Mouse (Mus musculus) gastrocnemius, postnatal 14 days (tissue): ENCODE measurements around the gene Snx18. TPM values are rescaled to one million over a fixed set of nuclear protein-coding genes. Genes with fewer than 3 reads are reported as not detected.

ENCODE experiments used
- DNase-seq: peaks from one replicate; pipeline ENCODE4 v3.0.0; 2021; ENCODE audit warnings: mixed read lengths
- intact Hi-C: fragments of 180-260 bp; cut with DNase I; formaldehyde crosslinking; loops from one replicate; pipeline ENCODE4 v1.15.1; 2025; ENCODE audit warnings: low total_unique reads
- long read RNA-seq, 2 experiments: library from polyadenylated mRNA; stranded (forward); transcript quantifications; one replicate each; pipeline ENCODE4 v2.0.0; 2021
- total RNA-seq, 2 experiments: library from RNA; stranded (reverse); gene quantifications; 2 replicates each; pipeline ENCODE4 v1.2.3; 2021

Gene Snx18
- 10 to 100 TPM; 14.1 to 18.5 TPM for total RNA-seq
- long read RNA-seq, experiment 1, full-length matches to known transcripts, result 21 of 23 reads
- long read RNA-seq, experiment 1, partial matches to known transcripts, result 0 of 23 reads
- long read RNA-seq, experiment 1, other reads (novel, unspliced or antisense), result 2 of 23 reads
- long read RNA-seq, experiment 2, full-length matches to known transcripts, result 25 of 25 reads
- long read RNA-seq, experiment 2, partial matches to known transcripts, result 0 of 25 reads
- long read RNA-seq, experiment 2, other reads (novel, unspliced or antisense), result 0 of 25 reads

GRCm38 (mm10) chr13:113617891-113618823 lies at the start of gene Snx18:
Snx18 (minus strand) TSS chr13:113618564.
- DNase-seq, result peak; percentile 94
- intact Hi-C loops, result loop anchor here (5.0 kb wide), 3 partner anchors 281 to 351 kb away; no protein-coding TSS in a partner anchor

GRCm38 (mm10) chr13:113663883-113664282 lies 45.5 kb upstream of the Snx18 start:
- intact Hi-C loops, result no loop called here
- no peak for DNase-seq

DNA sequence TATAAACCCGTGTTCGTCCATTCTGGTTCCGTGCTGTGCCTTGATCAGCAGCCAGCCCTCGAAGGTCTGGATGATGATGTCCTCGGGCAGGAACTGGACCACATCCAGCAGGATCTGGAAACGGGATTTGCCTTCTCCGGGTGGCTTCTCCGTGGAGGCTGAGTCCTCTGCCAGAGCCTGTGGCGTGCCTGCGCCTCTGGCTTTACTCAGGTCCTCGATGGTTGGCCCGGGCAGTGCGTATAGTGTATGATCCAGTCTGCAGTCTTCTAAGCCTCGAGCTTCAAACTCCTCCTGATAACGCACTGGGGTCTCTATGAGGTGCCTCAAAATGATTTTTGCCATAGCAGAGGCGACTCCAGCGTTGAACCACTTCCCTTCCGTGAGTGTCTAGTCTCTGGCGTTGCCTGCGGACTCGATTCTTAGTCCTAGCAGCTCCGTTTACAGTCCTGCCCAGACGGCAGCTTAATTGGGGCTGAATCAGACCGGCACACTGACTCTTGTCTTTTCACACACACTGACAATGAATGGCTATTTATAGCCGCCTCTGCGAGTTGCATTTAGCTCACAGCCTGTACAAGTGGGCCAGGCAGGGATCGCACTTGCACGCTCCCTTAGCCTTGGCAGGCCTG lies 44.9 kb upstream of the Snx18 start, which contains the start of gene Hspb3:
Gene Hspb3 (minus strand): TSS at position 526 of the 629 bp plus-strand sequence.
- intact Hi-C loops, result no loop called here
- peak; percentile 78 for DNase-seq

- DNase-seq, result peak; percentile 31
- intact Hi-C loops, result no loop called here
Observed at GRCm38 (mm10) chr13:113661826-113662271, 43.5 kb upstream of the Snx18 start.

- intact Hi-C loops, result no loop called here
- peak; percentile 11 for DNase-seq
Observed at GRCm38 (mm10) chr13:113660576-113661310, 42.4 kb upstream of the Snx18 start.

- intact Hi-C loops, result no loop called here
- DNase-seq, result peak; percentile 19
Observed at GRCm38 (mm10) chr13:113657204-113657603, 38.8 kb upstream of the Snx18 start.

GRCm38 (mm10) chr13:113656639-113657038 lies 38.3 kb upstream of the Snx18 start:
- DNase-seq, result peak; percentile 10
- intact Hi-C loops, result no loop called here

DNA sequence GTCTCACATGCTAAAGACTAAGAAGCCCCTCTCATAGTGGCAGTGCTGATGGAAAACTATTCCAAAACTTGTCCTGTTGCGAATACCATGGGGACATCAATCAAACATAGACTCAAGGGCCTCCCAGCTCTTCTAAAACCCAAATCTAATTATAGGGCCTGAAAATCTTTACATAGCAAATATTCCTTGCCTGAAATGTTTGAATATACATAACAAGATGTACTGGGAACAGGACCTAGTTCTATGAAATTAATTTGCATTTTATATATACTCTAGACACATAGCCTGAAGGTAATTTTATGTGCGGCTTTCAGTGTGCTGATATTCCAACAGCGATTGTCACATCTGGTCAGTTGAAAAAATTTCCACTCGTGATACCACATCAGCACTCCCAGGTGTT lies 37.1 kb upstream of the Snx18 start:
- intact Hi-C loops, result no loop called here
- no peak for DNase-seq

DNA sequence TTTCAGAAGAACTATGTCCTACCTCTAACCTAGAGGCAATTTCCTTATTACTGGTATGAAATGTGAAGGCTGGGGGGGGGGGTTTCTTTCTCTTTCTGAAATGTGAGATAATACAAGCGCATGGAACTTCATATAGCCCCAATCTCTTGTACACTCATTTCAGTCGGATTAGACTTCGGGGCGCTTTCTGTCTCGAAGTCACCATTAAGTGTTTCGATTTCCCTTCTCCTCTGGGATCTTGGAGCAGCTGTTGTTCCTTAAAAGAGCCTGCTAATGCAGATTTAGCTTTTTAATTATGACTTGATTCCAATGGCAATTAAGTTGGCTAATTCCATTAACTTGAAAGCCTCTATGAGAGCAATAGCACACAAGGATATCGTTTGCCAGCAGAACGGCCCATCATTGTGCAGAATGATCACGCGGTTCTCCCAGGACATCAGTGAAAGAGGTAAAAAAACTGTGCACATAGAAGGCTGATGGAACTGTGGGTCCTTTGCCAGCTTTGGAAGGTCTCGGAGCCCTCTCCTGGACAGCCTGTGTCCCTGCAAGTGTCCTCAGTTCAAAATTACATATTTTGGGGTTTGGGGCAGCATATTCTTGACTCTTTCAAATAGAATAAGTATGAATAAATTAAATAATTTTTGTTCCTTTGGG lies 22.7 kb upstream of the Snx18 start:
- intact Hi-C loops, result no loop called here
- DNase-seq, result peak; percentile 26

GRCm38 (mm10) chr13:113638914-113639313 lies 20.6 kb upstream of the Snx18 start:
- intact Hi-C loops, result loop anchor here (2.0 kb wide), 1 partner anchor 30 kb away; no protein-coding TSS in a partner anchor
- DNase-seq, result no peak

- intact Hi-C loops, result no loop called here
- peak; percentile 11 for DNase-seq
Observed at GRCm38 (mm10) chr13:113635799-113636222, 17.4 kb upstream of the Snx18 start.

DNA sequence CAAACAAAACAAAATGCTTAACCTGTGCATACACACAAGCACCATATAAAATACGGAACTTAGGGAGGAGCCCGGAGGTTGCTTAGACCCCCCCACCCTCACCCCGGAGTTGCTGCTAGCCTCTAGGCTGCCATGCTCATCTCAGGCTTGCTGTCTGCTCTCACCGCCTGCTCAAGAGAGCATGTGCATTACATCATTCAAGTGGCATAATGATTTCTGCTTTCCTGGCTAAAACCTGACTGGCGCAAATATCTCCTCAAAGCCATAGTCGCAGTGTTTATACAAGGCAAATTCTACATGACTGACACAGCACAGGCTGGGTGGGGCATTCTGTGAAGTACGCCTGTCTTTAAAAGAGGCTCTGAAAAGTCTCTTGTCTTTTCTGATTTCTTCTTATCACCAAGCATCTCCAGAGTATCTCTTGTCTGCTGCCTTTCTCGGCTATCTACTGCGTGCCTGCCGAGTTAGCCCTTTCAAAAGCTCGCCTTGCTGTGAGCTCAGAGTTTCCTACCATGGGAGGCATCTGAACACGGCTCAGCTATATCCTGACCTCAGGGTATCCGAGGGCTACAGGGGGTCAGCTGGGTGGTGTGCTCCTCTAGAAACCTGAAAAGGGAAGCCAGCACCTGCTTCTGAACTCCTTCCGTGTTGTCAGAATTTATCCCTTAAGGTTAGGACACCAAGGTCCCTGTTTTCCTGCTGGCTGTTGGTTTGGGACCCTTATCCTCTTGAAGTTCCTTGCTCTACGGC lies 16.5 kb upstream of the Snx18 start:
- DNase-seq, result no peak
- intact Hi-C loops, result no loop called here

- no peak for DNase-seq
- intact Hi-C loops, result no loop called here
Observed at GRCm38 (mm10) chr13:113632506-113632905, 14.1 kb upstream of the Snx18 start.

- intact Hi-C loops, result no loop called here
- no peak for DNase-seq
Observed at GRCm38 (mm10) chr13:113627601-113628000, 9.2 kb upstream of the Snx18 start.

DNA sequence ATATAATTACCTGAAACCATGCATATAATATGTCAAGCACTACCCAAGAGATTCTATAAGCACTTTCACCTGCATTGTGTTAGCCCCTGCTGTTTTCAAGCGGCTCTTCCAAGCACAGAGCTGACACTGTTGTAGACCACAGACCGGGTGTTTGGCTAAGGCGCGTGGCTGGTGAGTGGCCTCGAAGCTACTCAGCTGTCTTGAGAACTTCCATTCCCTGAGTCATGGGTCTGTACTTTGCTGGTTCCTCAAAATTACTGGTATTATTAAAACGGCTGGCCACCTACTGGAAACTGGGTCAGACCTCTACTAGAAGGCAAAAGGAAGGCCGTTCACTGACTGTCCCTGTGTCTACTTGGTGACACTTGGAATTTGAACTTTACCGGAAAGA lies 4.5 kb upstream of the Snx18 start:
- intact Hi-C loops, result no loop called here
- DNase-seq, result no peak

DNA sequence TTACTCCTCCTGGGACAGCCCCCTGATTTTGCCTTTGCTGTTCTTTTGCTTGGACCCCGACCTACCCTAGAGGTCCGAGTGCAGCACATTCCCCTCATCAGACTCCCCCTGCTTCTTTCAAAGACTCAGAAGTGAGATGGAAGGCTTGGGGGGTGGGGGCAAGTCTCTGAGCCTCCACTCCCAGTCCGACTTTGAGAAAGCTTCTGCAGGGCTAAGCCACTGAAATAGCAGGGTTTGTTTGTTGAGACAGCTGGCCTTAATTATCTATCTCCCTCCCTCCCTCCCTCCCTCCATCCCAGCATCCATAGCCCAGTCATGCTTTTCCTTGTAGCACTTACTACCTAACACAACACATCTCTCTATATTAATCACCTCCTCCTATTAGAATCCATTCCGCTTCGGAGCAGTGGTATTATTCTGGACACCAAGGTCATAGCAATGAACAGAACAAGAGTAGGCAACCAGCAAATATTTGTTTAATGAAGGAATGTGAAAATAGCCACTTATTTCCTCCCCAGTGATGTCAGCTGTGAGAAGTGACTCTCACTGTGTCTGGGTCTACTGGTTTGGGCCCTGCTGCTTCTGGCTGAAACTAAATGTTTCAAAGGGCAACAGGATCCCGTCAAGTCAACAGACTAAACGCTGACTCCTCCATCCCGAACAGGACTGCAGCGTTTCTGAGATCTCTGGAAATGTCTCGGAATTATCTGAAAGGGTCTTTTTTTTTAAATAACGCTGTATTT lies 3.9 kb upstream of the Snx18 start:
- DNase-seq, result no peak
- intact Hi-C loops, result no loop called here

- intact Hi-C loops, result loop anchor here (5.0 kb wide), 3 partner anchors 282 to 352 kb away; no protein-coding TSS in a partner anchor
- no peak for DNase-seq
Observed at GRCm38 (mm10) chr13:113619003-113619402, 639 bp upstream of the Snx18 start.
